Mouse (Mus musculus): Measurements from ENCODE around the gene Fam168b. TPM values are rescaled to one million over a fixed set of nuclear protein-coding genes. Genes with fewer than 3 reads are reported as not detected.

Fam168b gene
- polyA plus RNA-seq, 1 experiment from 2014 or later = 93.5 TPM

DNA sequence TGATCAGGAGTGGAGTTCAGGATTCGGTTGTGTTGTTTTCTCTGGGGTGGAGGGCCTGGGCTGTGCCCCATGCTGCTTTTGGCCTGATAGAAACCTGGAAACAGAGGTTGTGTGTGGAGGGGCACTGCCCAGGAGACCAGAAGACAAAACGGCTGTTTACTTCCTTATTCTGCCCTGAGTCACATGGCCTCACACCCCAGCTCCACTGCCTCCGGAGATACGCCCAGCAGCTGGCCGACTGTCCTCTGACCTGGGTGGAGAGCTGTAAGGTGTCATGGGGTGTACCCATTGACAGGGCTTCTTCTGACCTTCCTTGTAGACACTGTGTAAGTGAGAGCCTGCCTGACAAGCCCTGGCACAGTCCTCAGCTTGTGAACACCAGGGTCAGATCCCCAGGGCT is 15.8 kb upstream of the Fam168b start:
- WGBS = 83% methylated on average over 5 of the region's 5 CpGs
- no peak for ATAC-seq (ENCODE audit: insufficient number of reproducible peaks, low FRiP score, low TSS enrichment, low read depth)

GRCm38 (mm10) chr1:34855056-34855739 is 12.3 kb upstream of the Fam168b start:
- Histone ChIP-seq H3K27me3 (ENCODE audit: control insufficient read depth, insufficient read depth, low read length) (no peaks in the 10 kb centered on the region), H3K36me3 (ENCODE audit: control insufficient read depth, insufficient read depth, low read length) (no peaks in the 10 kb centered on the region), H3K4me2 (ENCODE audit: low read depth, severe bottlenecking) (no peak overlapping the region), H3K9ac (ENCODE audit: low read length) (no peak overlapping the region), H3K4me3 (ENCODE audit: low read depth, low read length) (no peak overlapping the region), H3K27ac (replicated peaks; ENCODE audit: low read depth, low read length) (no peak overlapping the region), H3K4me1 (ENCODE audit: control insufficient read depth, insufficient read depth, low read length) (no peaks in the 10 kb centered on the region), H3K9me3 (ENCODE audit: control insufficient read depth, low read length) (no peaks in the 10 kb centered on the region)
- ATAC-seq (ENCODE audit: insufficient number of reproducible peaks, low FRiP score, low TSS enrichment, low read depth) (no peak), DNase-seq (ENCODE audit: low spot score) (no peak)
- WGBS = 77% methylated on average over 12 of the region's 12 CpGs

More for the DNA sequence above, 15.8 kb upstream of the Fam168b start:
- H3K9ac ChIP-seq (ENCODE audit: low read length) = no peak overlapping the region
- no peak for DNase-seq (ENCODE audit: low spot score)
- H3K27ac ChIP-seq (replicated peaks; ENCODE audit: low read depth, low read length) = no peak overlapping the region
- no peaks in the 10 kb centered on the region for H3K9me3 ChIP-seq (ENCODE audit: control insufficient read depth, low read length)
- no peaks in the 10 kb centered on the region for H3K36me3 ChIP-seq (ENCODE audit: control insufficient read depth, insufficient read depth, low read length)
- H3K4me3 ChIP-seq (ENCODE audit: low read depth, low read length) = no peak overlapping the region
- no peaks in the 10 kb centered on the region for H3K4me1 ChIP-seq (ENCODE audit: control insufficient read depth, insufficient read depth, low read length)
- H3K4me2 ChIP-seq (ENCODE audit: low read depth, severe bottlenecking) = no peak overlapping the region
- no peaks in the 10 kb centered on the region for H3K27me3 ChIP-seq (ENCODE audit: control insufficient read depth, insufficient read depth, low read length)

- Histone ChIP-seq H3K9ac (ENCODE audit: low read length) (no peak overlapping the region), H3K27me3 (ENCODE audit: control insufficient read depth, insufficient read depth, low read length) (no peaks in the 10 kb centered on the region), H3K27ac (replicated peaks; ENCODE audit: low read depth, low read length) (no peak overlapping the region), H3K4me2 (ENCODE audit: low read depth, severe bottlenecking) (no peak overlapping the region), H3K4me3 (ENCODE audit: low read depth, low read length) (no peak overlapping the region), H3K9me3 (ENCODE audit: control insufficient read depth, low read length) (no peaks in the 10 kb centered on the region), H3K36me3 (ENCODE audit: control insufficient read depth, insufficient read depth, low read length) (no peaks in the 10 kb centered on the region), H3K4me1 (ENCODE audit: control insufficient read depth, insufficient read depth, low read length) (no peaks in the 10 kb centered on the region)
- 88% methylated on average over 2 of the region's 2 CpGs for WGBS
- no peak for DNase-seq (ENCODE audit: low spot score)
- ATAC-seq (ENCODE audit: insufficient number of reproducible peaks, low FRiP score, low TSS enrichment, low read depth) = no peak
Measured at GRCm38 (mm10) chr1:34853786-34854185, 10.9 kb upstream of the Fam168b start.

GRCm38 (mm10) chr1:34852116-34852878 is 9.4 kb upstream of the Fam168b start:
- H3K4me1 ChIP-seq (ENCODE audit: control insufficient read depth, insufficient read depth, low read length) = no peaks in the 10 kb centered on the region
- 82% methylated on average over 11 of the region's 11 CpGs for WGBS
- no peak for DNase-seq (ENCODE audit: low spot score)
- H3K9me3 ChIP-seq (ENCODE audit: control insufficient read depth, low read length) = no peaks in the 10 kb centered on the region
- no peak overlapping the region for H3K4me3 ChIP-seq (ENCODE audit: low read depth, low read length)
- no peak overlapping the region for H3K27ac ChIP-seq (replicated peaks; ENCODE audit: low read depth, low read length)
- no peak for ATAC-seq (ENCODE audit: insufficient number of reproducible peaks, low FRiP score, low TSS enrichment, low read depth)
- no peak overlapping the region for H3K9ac ChIP-seq (ENCODE audit: low read length)
- H3K27me3 ChIP-seq (ENCODE audit: control insufficient read depth, insufficient read depth, low read length) = no peaks in the 10 kb centered on the region
- H3K4me2 ChIP-seq (ENCODE audit: low read depth, severe bottlenecking) = no peak overlapping the region
- H3K36me3 ChIP-seq (ENCODE audit: control insufficient read depth, insufficient read depth, low read length) = no peaks in the 10 kb centered on the region

DNA sequence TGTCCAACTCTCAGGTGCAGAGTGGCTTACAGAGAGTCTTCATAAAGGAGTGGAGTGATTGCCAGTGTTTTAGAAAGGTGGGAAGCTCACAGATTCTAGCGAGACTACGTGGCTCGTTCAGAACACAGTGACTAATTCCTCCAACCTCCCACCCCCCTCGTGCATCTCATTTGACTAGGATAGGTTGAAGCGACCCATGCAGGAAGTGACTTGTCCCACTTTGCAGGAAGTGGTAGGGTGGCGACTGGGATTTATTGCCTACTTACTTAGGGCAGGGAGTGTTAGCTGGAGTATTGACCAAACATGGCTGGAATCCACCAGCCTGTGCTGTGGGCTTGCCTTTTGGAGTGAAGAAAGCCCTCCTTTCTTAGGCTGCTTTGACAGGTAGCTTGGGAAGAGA is 8.7 kb upstream of the Fam168b start:
- WGBS = 48% methylated on average over 6 of the region's 6 CpGs

GRCm38 (mm10) chr1:34850343-34851136 is 7.7 kb upstream of the Fam168b start:
- 49% methylated on average over 11 of the region's 11 CpGs for WGBS
- H3K4me1 ChIP-seq (ENCODE audit: control insufficient read depth, insufficient read depth, low read length) = no peaks in the 10 kb centered on the region

More for the DNA sequence above, 8.7 kb upstream of the Fam168b start:
- ATAC-seq (ENCODE audit: insufficient number of reproducible peaks, low FRiP score, low TSS enrichment, low read depth) (no peak), DNase-seq (ENCODE audit: low spot score) (no peak)
- H3K4me3 ChIP-seq (ENCODE audit: low read depth, low read length) = no peak overlapping the region
- no peaks in the 10 kb centered on the region for H3K27me3 ChIP-seq (ENCODE audit: control insufficient read depth, insufficient read depth, low read length)
- no peaks in the 10 kb centered on the region for H3K36me3 ChIP-seq (ENCODE audit: control insufficient read depth, insufficient read depth, low read length)
- no peak overlapping the region for H3K27ac ChIP-seq (replicated peaks; ENCODE audit: low read depth, low read length)
- no peaks in the 10 kb centered on the region for H3K4me1 ChIP-seq (ENCODE audit: control insufficient read depth, insufficient read depth, low read length)
- no peak overlapping the region for H3K9ac ChIP-seq (ENCODE audit: low read length)
- no peak overlapping the region for H3K4me2 ChIP-seq (ENCODE audit: low read depth, severe bottlenecking)
- no peaks in the 10 kb centered on the region for H3K9me3 ChIP-seq (ENCODE audit: control insufficient read depth, low read length)

DNA sequence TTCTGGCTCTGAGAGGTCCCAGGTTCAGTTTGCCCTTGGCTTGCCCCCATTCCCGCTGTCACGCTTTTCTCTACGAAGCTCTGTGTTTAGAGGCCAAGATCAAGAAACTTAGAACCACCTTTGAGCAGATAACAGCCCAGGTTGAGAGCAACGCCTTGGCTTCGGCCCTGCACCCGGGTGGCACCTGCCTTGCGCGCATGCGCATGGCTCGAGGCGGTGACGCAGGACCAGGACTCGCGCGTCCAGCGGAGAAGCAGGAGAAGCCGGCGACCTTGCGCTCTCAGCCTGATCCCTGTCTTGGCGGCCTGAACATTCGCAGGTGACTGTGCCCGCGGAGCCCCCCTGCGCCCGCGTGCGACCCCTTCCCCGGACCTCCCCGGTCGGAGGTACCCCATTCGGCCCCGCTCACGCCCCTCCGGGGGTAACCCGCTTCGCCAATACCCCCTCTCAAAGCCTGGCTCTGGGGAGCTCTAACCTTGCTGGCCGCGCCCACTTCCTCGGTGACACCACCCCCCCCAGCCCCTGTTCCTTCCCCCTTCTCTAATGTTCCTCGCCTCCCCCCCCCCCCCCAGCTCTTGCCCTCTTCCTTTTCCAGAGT is 7.0 kb upstream of the Fam168b start, which contains the start of gene Plekhb2:
Plekhb2 (plus strand) TSS at position 232 of the 598 bp plus-strand sequence.
- ATAC-seq (ENCODE audit: insufficient number of reproducible peaks, low FRiP score, low TSS enrichment, low read depth) = peak; percentile 70
- WGBS = under 1% methylated on average over 37 of the region's 40 CpGs
- no peaks in the 10 kb centered on the region for H3K36me3 ChIP-seq (ENCODE audit: control insufficient read depth, insufficient read depth, low read length)
- H3K9me3 ChIP-seq (ENCODE audit: control insufficient read depth, low read length) = no peaks in the 10 kb centered on the region
- H3K4me1 ChIP-seq (ENCODE audit: control insufficient read depth, insufficient read depth, low read length) = no peaks in the 10 kb centered on the region
- peak within 1 kb of the TSS; percentile 59 for H3K4me2 ChIP-seq (ENCODE audit: low read depth, severe bottlenecking)
- H3K27me3 ChIP-seq (ENCODE audit: control insufficient read depth, insufficient read depth, low read length) = no peaks in the 10 kb centered on the region
- peak within 1 kb of the TSS; percentile 49 for H3K9ac ChIP-seq (ENCODE audit: low read length)
- peak; percentile 84 for DNase-seq (ENCODE audit: low spot score)
- H3K4me3 ChIP-seq (ENCODE audit: low read depth, low read length) = peak within 1 kb of the TSS; percentile 50
- no peak within 1 kb of the TSS for H3K27ac ChIP-seq (replicated peaks; ENCODE audit: low read depth, low read length)

More at GRCm38 (mm10) chr1:34850343-34851136, 7.7 kb upstream of the Fam168b start:
- DNase-seq (ENCODE audit: low spot score) = no peak
- Histone ChIP-seq H3K27me3 (ENCODE audit: control insufficient read depth, insufficient read depth, low read length) (no peaks in the 10 kb centered on the region), H3K36me3 (ENCODE audit: control insufficient read depth, insufficient read depth, low read length) (no peaks in the 10 kb centered on the region), H3K4me2 (ENCODE audit: low read depth, severe bottlenecking) (peak overlapping the region; percentile 59), H3K9ac (ENCODE audit: low read length) (no peak overlapping the region), H3K9me3 (ENCODE audit: control insufficient read depth, low read length) (no peaks in the 10 kb centered on the region), H3K27ac (replicated peaks; ENCODE audit: low read depth, low read length) (no peak overlapping the region), H3K4me3 (ENCODE audit: low read depth, low read length) (peak overlapping the region; percentile 50)
- ATAC-seq (ENCODE audit: insufficient number of reproducible peaks, low FRiP score, low TSS enrichment, low read depth) = peak; percentile 61

DNA sequence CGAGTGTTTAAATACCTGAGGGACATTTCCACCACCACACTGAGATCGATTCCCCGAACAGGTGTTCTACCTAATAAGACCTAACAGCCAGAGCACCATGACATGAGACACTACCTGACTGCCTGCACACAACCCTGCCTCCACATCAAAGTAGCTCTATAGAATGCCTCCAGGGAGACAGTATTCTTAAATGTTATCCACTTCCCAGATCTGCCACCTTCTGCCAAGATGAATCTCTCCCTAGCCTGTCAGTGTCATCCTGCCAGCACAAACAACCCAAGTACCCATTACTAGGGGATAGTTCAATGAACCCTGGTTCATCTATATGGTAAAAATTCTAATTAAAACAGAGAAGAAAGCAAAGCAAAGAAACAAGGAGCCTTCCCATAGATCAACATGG is 4.2 kb upstream of the Fam168b start:
- H3K4me1 ChIP-seq (ENCODE audit: control insufficient read depth, insufficient read depth, low read length) = no peaks in the 10 kb centered on the region
- no peaks in the 10 kb centered on the region for H3K9me3 ChIP-seq (ENCODE audit: control insufficient read depth, low read length)
- 86% methylated on average over 3 of the region's 3 CpGs for WGBS
- H3K4me2 ChIP-seq (ENCODE audit: low read depth, severe bottlenecking) = no peak overlapping the region
- no peak overlapping the region for H3K9ac ChIP-seq (ENCODE audit: low read length)
- ATAC-seq (ENCODE audit: insufficient number of reproducible peaks, low FRiP score, low TSS enrichment, low read depth) = no peak
- no peak overlapping the region for H3K27ac ChIP-seq (replicated peaks; ENCODE audit: low read depth, low read length)
- H3K27me3 ChIP-seq (ENCODE audit: control insufficient read depth, insufficient read depth, low read length) = no peaks in the 10 kb centered on the region
- no peak overlapping the region for H3K4me3 ChIP-seq (ENCODE audit: low read depth, low read length)
- no peak for DNase-seq (ENCODE audit: low spot score)
- no peaks in the 10 kb centered on the region for H3K36me3 ChIP-seq (ENCODE audit: control insufficient read depth, insufficient read depth, low read length)
